Mouse (Mus musculus) erythroid progenitor cell, adult 5-6 weeks (primary cell): ENCODE measurements around the gene E130114P18Rik. TPM values are rescaled to one million over a fixed set of nuclear protein-coding genes. Genes with fewer than 3 reads are reported as not detected.
A peak's percentile ranks its signal among the peaks of the same experiment; 100 is the strongest.

Experiments used
- ATAC-seq: replicated peaks from 2 replicates; pipeline ENCODE4 v1.8.0; 2016; ENCODE audit warnings: moderate number of reproducible peaks, mild to moderate bottlenecking, moderate TSS enrichment, inconsistent platforms; ENCODE audit not compliant: poor library complexity, low FRiP score, severe bottlenecking
- total RNA-seq, 2 experiments: library from RNA; stranded (forward) in 1 of 2; stranded (reverse) in 1 of 2; fragments of 150-400 nt in 1 of 2; fragments of 186-747, 209-891 nt in 1 of 2; gene quantifications; 2 replicates each; pipeline versions ENCODE4 v1.2.3 to v1.2.4; 2015 to 2017; ENCODE audit warnings: low replicate concordance in 2 of 2

E130114P18Rik gene
- total RNA-seq, 2 experiments from 2014 or later = not detected

DNA sequence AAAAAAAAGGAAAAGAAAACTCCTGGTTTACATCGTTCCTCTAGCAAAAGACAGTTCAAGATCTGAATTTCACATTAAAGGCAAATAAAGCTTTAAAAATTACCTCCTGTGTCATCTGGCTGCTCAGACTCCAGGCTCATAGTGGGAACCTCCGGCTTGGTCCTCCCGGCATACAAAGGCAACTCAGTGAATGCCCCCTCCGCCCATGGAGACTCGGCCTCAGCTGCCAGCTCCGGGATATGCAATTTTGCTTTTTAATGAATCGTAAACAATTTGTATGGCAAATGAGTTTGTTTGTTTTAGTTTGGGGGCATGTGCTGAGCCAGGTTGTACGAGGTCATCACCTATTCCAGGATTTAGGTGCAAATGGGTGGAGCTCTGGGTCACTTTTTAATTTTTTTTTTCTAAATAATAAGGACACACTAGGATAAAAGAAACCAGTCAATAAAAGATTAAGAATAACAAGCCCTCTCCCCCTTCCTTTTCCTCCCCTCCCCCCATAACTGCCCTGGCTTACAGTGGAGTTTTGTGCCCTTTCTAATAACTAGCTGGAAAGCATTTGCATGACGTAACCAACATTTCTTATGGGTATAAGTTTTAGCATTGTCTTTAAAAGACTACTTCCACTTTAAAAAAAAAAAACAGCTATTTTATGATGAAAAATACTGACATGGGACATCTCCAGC is 193.3 kb downstream of the E130114P18Rik start:
- ATAC-seq = no peak

DNA sequence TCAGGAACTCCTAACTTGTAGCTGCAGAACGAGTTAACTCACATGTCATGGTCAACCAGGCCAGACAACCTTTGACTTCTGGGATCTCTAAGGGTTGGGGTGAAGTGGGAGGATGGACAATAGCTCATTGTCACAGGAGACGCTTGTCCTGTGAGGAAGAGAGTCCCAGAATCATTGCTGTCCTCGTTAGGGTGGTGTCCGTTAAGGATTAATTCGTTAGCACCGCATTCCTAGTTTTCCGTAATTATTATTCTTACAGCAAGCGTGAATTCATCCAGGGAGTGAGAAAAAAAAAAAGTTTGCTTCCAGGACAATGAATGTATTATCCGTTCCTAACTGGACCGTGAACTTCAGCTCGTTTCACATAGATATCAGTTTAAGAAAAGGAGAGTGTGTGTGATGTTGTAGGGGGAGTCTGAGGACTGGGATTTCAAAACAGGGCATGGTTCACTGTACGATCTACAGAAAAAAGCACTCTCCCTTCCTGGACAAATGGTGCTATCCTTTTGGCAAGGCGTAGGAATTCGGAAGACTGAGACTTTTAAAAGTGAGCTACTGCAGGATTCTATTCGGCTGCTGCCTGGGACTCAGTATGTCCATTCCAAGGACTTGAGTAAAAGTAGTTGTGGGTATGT is 195.0 kb downstream of the E130114P18Rik start:
- ATAC-seq = no peak

DNA sequence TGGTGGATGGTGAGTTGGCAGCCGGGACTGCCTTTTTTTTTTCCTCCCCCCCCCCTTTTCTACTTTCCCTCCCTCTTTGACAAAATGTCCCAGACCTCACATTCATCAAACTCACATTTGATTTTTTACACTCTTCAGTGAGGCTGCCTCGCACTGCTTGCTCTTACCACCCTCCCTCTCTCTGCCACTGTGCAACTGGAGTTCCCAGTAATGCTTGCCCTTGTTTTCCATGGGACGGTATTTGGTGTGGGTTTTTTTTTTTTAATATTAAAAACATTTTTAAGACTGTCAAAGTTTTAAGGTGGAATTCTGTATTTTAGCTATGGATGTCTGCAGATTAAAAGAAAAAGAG is 195.8 kb downstream of the E130114P18Rik start:
- ATAC-seq = no peak

DNA sequence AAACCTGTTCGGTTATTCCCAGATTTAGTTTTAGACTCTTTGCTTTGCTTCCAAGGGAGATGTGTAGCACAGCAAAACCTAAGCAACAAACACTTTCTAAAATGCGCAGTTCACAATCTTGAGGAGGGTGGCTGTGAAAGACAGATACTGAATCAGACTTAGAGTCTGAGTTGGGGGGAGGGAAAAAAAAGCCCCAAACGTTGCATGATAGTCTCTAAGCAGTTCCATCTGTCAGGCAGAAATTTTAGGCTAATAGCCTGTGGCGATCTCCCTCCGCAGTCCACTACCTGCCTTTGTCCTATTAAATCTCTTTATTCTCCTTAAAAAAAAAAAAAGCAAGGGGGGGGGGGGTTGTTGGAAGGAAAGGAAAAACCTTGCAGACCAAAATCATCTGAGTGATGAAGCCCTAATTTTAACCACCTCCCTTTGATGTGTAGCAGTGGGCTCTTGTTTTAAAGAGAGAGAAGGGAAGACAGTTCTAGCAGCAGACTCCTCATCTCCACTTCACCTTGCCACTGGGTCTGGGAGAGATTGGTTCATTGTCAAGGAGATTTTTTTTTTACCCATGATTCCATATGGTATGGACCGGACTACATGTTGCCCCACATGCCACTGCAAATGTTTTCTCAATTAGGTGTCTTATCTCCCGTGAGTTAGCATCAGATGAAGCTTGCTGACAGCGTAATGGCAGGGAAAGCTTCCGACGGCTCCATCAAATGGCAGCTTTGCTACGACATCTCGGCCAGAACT is 196.4 kb downstream of the E130114P18Rik start:
- no peak for ATAC-seq

DNA sequence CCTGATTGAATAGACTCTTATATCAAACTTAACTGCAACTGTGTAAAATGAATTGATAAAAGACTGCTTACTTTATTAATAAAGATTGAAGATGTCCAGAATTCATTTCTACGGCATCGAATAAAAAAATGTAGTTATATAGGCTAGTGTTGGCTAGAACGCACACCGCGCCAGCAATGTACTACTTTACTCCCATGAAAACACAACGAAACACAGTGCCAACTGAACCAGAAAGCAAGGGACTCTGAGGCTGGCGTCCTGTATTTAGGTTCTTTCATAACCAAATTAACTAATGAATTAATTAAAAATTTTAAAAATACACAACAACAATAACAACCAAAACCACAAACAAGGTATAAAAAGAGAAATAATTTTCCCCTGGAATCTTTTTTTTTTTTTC is 197.0 kb downstream of the E130114P18Rik start:
- ATAC-seq = no peak

DNA sequence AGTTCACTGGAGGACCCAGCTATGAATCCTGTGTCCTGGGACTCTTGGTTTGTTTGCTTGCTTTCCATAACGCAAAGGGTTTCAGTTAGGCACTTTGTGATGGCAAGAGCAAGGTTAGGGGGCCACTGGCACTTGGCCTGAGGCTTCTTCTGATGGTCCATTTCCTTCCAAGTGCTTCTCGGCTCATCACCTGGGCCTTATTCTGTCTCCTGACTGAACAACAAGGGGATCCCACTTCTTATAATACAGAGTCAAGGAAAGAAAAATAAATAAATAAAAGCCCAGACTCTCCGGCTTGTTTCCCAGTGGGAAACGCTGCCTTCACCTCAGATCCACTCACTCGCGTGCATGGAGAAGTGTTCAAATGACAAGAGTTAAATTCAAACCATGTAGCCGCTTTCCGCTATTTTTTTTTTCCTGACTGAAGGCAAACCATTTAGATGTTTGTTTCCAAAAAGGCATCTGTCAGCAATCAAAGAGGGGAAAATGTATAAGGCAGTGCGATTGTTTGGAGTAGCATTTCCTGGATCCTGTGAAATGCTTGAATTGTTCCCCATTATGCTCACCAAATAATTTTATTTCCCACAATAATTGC is 199.2 kb downstream of the E130114P18Rik start:
- no peak for ATAC-seq

DNA sequence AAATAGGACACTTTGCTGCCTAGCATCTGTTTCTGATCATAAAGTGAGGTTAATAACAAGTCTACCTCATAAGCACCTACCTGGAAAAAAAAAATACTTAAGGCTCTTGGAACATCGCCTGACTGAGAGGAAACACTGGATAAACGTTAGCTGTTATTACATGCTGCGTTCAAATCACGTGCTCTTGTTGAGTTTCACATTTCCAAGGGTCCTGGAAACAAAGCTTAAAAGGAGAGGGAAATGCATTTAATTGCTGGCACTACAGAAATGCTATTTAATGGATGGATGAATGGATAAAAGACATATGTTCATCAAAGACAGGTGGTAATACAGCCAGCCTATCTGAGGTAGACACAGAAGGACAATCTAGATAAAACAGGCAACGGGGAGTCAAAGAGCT is 200.4 kb downstream of the E130114P18Rik start:
- ATAC-seq = no peak

DNA sequence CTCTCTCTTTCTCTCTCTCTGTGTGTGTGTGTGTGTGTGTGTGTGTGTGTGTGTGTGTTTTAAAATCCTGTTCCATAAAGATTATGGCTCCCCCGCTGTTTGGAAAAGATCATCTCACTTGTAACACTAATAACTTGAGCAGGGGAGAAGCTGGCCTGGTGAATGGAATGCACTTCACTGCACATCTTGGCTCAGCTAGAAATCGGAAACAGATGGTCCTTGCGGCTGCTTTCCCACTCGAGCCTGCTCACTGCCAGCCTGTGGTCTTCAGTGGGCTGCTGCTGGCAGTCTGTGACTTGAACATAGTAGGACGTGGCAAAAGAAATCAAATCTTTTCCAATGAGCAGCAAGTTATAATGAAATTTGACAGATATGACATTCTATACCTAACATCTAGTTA is 202.4 kb downstream of the E130114P18Rik start:
- no peak for ATAC-seq

DNA sequence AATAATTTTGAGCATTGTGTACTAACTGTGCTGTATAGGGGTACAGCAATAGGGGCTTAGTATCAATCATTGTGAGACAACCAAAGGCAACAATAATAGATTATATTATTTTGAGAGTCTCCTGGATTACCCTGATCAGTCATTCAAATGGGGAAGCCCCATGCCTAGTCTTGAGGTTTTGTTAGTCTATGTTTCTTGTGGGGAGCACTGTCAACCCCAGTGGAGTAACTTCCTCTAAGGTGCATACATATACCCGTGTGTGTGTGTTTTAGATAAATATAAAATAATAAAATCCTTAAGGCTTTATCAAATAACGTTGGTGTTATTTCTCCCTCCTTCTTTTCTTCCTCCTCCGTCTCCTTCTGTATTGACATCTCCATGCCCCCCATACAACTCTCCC is 208.6 kb downstream of the E130114P18Rik start:
- ATAC-seq = no peak

DNA sequence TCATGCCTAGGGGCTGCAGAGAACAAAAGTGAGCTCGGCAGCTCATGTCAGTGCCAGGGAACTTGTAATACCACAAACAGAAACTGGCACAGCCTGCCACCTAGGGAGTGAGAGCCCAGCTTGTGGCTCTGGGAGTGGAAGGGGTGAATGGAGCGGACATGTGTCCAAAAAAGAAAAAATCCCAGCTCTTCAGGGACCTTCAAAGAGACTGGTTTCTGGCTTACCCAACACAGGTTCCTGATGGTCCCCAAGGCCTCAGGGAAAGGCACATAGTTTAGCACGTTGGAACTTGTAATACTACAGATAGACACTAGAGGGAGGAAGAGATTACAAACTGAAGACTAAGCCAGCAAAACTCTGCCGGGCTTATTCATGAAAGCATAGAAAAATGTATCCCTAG is 213.2 kb downstream of the E130114P18Rik start:
- peak; percentile 42; the same call in 1 of the 2 replicates for ATAC-seq

DNA sequence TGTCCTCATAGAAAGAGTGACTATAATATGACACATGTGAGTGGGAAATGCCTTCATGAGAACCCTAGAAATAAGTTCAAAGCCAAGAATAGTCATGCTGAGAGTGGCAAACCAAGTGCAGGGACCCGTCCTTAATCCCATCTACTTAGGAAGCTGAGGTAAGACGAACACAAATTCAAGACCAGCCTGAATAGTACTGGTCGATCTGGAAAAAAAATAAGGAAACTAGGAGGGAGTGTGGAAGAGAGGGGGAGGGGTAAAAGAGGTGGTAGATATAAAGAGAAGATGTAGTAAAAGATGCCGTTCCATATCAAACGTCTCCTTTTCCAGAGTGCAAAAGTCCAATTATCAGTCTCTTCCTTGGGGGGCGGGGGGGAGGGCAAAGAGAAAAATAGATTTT is 213.7 kb downstream of the E130114P18Rik start:
- ATAC-seq = no peak

DNA sequence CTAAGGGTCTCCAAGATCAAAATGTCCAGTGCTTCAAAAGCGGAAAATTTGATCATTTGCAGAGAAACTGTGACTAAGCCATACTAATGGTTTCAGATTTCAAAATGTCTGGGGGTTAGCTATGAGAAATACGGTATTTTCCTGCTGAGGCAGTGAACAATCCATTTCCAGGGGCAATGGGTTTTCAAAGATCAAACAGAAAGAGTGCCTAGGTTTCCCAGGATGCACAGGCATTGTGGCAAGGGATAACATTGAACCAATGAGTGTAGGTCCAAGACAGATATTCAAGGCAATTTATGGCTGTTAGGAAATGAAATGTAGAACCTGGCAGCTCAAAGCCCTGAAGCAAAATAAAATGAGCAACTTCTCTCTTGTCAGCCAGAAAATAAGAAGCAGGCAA is 220.3 kb downstream of the E130114P18Rik start:
- ATAC-seq = no peak

DNA sequence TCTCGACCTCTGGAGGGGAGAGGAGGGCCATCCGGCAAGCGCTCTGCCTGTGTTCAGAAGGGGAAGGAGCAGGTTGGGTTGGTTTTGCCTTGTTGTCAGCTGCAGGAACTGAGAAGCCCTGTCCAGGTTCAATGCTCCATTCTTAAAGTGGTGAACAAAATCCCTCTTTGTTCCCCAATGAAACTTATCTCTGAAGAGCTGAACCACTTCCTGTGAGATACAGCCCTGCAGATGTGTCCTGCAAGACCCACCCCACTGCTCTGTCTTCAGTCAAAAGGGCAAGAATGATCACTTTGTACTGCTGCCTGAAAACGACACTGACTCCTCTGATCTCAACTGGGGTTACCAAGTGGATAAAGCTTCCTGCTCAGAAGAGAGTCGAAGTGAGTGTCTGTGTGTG is 233.9 kb downstream of the E130114P18Rik start:
- no peak for ATAC-seq

DNA sequence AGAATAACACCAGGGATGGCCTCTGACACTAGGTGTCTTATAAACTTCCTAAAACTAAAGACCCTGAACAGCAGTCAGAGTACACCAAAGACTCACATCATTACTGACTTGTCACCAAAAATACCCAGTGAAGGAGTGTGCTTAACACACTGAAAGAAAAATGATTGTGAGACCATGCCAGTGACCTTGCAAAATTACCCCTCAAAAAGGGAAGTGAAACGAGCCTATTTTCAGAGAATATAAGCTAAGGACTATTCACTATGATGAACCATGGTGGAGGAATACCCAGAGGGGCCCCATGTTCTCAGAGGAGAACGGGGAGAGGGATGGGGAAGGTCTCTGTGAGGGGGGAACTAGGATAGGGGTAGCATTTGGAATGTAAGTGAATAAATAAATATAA is 245.8 kb downstream of the E130114P18Rik start:
- ATAC-seq = no peak

DNA sequence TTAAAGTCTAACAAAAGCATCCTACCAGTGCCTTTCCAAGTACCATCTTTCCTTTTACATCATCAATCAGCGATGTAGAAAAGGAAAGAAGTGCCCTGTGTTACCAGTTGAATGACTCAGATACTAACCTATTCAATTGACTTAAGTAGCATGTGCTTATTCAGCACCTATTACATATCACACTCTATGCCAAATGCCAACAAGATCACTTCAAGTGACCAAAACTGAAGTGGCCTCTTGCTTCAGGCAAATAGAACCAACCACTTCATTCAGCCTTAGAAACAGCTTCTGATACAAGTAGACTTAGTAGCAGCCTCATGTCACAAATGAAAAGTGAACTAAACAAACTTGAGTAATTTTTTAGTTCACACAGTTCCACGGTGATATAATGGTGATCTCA is 249.4 kb downstream of the E130114P18Rik start:
- no peak for ATAC-seq

Other genes starting within 250 kb of the E130114P18Rik start
- gene Nfia, start 5.3 kb downstream of the E130114P18Rik start, total RNA-seq (2015; ENCODE audit: low replicate concordance) = 21.8 and 54.4 TPM in 2 replicates
- 2.2 and 2.7 TPM in 2 replicates for gene Nfia, start 5.3 kb downstream of the E130114P18Rik start, total RNA-seq (2017; ENCODE audit: low replicate concordance)